Mouse (Mus musculus): Measurements from ENCODE around the gene Bcl9.

Gene Bcl9

DNA sequence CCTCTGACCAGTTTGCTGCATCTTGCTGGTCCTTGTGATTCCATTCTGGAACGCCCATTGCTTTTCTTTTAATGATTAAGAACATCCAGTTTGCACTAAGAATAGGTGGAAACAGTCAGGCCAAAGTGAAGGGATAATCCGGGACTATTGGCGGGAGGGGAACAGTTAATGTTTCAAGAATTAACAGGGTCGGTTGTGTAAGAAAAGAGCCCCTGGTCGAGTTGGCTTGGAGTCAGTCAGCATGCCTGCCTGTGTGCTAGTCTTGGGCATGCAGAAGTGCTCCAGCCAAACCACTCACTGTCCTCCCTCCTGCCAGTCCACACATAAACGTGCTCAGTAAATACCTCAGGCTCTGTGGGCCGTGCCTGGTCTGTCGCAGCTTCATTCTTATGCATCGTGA lies 125.5 kb downstream of the Bcl9 start:
- no peak for DNase-seq (ENCODE audit: low spot score)

DNA sequence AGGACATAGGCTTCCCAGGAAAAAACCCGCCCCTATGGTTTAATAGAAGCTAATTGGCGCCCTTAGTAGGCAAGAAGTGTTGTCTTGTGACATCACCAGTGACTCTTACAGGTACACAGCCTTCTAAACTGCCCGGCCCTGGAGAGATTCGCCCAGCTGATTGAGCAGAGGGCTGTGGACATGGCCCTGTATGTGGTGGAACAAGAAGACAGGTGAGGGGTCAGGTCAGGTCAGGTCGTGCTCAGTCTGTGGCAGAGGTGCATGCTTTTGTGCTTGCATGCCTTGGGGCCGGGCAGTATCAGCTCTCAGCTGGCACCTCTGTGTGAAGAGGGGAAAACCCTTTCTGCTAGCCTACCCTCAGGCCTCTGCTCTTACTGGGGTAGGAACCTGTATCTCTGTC lies 126.2 kb downstream of the Bcl9 start:
- DNase-seq (ENCODE audit: low spot score) = no peak

DNA sequence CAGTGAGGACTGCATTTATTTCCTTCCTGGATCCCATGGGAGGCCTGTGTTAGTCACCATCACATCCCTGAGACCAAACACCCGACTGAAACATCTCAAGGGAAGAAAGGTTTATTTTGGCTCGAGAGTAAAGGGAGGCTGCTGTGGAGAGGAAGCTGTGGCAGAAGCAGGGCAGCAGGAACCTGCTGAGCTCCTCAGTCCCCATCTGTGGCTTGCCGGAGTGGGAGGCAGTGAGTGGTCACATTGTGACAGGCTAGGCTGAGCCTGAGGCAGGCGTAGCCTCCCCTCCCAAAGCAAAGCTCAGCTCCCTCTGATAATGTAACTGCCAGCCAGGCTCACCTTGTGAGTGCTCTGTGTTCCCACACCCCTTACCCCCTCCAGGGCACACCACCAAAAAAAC lies 130.6 kb downstream of the Bcl9 start:
- no peak for DNase-seq (ENCODE audit: low spot score)

DNA sequence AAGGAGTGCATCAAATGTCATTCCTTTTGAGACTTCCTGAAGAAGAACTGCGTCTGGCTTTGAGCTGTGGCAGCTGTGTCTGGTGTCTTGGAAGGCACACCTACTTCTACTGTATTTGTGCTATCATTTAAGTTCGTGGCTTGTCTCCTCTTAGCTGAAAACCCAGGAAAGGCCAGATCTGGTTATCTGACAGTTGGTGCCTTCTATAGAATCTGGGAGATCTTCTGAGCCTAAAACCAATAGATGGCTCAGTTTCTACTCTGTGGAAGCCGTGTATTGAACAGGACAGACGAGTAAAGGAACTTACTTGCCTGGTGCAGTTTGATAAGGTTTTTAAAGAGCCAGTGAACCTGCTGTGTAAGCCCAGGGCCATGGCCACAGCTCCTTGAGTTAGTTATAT lies 133.2 kb downstream of the Bcl9 start:
- no peak for DNase-seq (ENCODE audit: low spot score)

DNA sequence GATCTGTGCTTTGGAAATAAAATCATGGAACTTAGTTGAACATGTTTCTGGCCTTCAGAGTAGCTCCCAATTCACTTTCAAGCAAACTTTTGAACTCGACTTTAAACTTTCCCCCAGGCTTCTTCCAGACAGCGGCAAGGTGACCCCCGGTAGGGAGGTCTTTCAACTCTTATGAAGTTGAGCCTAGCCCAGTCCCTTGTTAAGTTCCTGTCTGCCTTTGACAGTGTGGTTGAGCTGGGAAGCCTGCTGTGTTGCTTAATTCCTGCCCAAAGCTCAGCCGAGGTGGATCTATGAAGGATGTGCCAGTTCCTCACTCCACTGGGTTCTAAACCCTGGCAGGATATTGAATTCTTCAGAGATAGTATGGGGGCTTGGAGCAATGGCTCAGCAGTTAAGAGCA lies 135.9 kb downstream of the Bcl9 start:
- no peak for DNase-seq (ENCODE audit: low spot score)

DNA sequence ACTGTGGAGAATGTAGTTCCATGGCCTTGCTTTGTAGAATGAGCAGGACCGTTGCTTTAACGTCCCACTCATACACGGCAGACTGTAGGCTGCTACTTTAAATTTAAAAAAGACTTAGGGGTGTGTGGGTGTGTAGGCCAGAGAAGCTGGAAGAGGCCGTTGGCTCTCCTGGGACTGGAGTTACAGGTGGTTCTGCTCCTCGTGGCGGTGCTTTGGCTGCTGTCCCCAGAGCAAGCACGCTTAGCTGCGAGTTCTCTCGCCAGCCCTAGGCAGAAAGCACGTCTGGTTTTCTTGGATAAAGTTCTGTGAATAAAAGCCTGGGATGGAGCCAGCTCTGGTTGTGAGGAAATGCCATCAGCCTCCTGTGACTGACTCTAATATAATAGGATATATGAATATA lies 136.8 kb downstream of the Bcl9 start:
- peak; percentile 67 for DNase-seq (ENCODE audit: low spot score)

DNA sequence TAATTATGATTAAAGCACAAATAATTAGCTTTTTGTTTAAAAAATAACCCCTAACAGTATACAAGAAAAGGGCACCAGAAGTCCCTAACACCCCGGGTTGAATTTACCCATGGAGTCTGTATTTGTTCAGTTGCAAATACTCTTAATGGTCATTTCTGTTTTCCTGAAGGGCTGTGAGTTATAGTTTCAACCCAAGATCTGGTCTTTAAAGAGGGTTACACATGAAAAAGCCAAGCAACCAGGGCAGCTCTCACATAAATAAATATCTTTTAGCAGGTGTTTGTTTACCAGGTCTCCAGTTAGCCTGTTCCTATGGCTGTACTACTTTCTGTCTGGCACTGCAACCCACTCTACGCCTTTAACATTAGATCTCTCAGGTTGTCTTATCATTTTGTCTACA lies 137.7 kb downstream of the Bcl9 start:
- DNase-seq (ENCODE audit: low spot score) = no peak

DNA sequence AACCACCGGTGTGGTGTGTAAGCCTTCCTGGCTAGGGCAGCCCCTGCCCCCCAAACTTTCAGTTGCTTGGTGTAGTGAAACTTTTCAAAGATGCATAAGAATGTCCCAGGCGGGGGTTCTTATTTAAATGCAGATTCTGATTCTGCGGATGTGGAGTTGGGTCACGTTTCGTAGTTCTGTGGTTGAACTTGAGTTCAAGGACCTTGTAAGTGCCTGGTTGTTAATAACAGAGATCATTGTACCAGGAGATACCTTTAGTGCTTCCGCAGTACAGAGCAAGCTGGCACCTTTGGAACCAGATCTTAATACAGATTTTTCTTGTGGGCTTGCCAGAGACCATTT lies 138.2 kb downstream of the Bcl9 start:
- no peak for DNase-seq (ENCODE audit: low spot score)

DNA sequence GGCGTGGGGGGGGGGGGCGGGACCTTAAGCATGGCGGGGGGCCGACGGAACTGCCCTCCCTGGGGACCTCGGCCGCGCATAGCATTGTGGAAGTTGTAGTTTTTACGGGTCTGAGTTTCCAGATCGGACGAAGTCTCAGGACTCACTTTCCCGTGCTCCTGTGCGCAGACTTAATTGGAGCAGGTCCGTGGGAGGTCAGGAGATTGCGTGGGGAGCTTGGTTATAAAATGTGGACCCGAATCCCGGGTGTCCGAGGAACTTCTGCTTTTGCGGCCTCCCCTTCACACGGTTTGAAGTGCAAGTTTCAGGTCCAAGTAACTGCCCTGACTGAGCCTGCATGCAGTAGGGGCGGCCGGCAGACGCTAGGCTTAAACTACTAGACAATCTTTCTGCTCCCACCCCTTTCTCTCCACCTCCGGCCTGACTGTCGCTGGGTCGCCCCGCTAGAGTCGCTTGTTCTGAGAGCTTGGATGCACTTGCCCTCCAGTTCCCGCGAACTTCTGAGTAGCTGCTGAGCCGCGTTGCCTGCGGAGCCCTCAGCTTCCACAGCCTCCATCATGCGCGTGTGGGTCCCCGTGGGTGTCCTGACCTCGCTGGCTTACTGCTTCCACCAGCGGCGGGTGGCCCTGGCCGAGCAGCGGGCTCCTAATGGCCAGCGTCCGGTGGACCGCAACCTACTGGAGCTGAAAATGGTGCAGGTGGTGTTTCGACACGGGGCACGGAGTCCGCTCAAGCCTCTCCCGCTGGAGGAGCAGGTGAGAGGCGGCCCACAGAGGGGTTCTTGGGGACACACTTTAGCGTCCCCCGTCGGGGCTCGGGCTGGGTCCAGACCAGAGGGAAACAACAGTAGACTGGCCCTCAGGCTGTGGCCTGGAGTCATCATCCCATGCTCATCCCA lies 138.9 kb downstream of the Bcl9 start, which contains the start of gene Acp6:
Gene Acp6, plus strand, starts transcription at position 167 of the 898 bp plus-strand sequence.
- DNase-seq (ENCODE audit: low spot score) = peak; percentile 92

DNA sequence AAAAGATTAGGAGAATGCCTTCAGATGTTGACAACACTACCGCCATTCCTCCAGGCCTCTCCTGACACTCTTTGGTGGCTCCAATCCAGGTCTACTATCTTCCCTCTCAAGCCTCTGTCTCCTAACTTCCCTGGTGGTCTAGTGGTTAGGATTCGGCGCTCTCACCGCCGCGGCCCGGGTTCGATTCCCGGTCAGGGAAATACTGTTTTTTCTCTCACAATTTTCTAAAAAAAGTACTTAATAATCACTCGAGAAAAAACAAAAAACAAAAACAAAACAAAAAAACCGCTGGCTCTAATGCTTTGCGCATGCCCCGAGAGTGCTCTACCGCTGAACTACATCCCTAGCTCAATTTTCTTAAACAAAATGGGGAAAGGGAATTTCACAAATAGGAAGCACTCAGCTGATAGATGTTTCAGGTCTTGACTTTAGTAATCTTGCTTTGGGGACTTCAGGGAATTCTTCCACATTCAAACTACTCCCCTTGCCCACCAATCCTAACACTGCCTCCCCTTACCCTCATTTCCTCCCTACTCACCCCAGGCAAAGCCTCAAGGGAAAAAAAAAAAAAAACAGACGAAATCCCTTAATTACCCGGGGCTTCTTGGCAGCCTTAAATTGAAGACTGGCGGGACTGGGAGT lies 139.6 kb downstream of the Bcl9 start:
- peak; percentile 68 for DNase-seq (ENCODE audit: low spot score)

DNA sequence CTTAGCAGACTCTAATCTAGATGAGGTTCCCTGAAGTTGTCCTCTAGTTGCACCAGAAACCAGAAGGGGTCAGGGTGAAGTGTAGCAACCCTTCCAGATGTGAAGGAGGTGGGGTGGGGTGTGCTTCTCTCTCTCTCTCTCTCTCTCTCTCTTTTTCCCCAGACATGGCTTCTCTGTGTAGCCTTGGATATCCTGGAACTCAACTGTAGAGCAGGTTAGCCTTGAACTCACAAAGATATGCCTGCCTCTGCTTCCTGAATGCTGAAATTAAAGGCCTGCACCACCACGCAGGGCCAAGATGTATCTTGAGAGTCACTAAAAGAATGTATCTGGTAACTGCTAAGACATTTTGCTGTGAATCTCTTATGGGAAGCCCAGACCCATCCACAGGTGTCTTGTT lies 140.4 kb downstream of the Bcl9 start:
- no peak for DNase-seq (ENCODE audit: low spot score)

DNA sequence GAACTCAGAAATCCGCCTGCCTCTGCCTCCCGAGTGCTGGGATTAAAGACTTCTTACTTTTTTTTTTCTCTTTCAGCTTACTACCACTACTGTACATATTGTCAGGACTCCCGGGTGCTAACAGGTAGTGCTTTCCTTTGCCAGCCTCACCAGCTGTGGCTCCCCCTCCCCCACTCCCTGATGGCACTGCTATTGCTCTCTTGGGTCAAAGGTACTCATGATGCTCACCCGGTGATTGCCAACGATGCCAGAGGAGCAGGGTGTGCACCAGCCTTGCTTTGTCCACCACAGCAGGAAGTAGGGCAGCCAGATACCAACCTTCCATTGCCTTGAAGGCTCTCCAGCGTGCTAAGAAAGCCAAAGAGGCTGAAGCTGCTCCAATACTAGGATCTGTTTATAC lies 141.3 kb downstream of the Bcl9 start:
- DNase-seq (ENCODE audit: low spot score) = no peak

Data from testis, postnatal 14 days (tissue).